Mouse (Mus musculus): ENCODE results near the gene Grik2.

Grik2 gene

DNA sequence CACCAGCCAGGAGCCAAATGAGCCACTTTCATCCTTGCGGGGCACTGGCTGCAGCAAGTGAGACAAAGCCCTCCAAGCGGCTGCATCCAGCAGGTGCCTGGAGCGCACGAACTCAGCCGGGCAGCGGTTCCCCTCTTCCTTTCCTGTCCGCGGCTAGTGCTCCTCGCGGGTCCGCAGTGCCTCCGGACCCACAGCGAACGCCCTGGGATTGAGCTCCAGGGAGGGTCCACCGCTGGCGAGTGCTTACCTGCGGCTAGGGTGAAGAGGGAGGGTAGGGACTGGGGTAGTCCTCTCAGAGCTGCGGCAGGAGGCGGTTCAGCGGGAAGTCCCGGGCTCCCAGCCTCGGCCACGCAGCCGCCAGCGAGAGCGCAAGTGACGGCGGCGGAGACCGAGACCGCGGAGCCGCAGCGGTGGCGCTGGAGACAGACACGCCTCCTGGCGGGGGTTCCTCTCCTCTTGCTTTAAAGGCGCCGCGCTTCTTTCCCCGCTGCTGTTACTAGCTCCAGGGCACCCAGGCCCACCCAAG, at the start of gene Grik2:
TSS of gene Grik2 (minus strand) at position 386 of the 526 bp plus-strand sequence.
- DNase-seq (ENCODE audit: low read depth, low spot score): peak; percentile 64

DNA sequence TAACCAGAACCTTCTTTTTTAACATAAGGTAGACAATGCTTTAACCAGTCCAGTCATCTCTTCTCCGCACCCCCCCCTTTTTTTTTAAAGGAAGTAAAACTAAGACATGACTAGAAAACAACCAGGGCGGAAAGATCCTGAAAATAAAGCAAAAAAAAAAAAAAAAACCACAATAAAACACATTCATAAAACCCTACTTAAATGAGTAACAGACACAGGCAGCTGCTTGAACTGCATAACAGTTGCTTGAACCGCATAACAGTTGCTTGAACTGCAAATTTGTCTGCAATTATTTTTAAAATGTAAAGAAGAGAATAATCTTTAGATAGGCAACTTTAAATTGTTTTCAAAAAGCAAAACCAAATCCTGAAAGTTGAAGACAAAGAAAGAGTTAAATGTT, 45.8 kb upstream of the Grik2 start:
- no peak for DNase-seq (ENCODE audit: low read depth, low spot score)

DNA sequence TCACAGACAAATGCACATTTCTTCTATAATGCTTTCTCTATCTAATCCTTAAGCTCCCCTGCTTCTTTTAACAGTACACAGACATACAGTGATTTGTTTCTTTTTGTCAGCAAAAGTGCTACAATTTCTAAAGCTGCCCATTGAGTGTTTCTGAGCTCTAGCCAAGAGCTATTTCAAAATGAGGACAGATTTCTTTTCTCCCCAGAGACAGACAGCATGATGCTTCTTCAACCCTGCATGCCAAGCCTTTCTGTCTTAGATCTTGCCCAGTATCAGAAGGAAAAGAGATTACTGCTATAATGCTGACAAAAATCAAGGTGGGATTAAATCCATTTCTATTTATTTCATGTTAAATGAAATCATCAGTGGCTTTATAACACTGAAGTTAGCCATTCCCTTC, 18.7 kb upstream of the Grik2 start:
- DNase-seq (ENCODE audit: low read depth, low spot score): no peak

DNA sequence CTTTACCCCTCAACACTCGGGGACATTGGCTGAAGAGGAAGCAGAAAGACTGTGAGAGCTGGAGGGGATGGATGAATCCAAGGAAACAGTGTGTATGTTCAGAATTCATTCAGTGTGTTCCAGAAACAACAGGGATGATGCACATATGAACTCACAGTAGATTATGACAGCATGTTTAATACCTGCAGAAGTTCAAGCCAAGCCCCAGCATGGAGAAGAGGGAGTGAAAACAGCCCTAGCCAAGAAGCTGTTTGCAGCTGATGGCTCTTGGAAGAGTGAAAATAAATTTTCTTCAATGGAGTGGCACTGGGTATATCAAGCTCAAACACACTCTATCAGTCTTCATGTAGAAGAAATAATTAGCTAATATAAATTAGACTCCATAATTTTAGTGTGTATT, 12.4 kb upstream of the Grik2 start:
- DNase-seq (ENCODE audit: low read depth, low spot score): no peak

DNA sequence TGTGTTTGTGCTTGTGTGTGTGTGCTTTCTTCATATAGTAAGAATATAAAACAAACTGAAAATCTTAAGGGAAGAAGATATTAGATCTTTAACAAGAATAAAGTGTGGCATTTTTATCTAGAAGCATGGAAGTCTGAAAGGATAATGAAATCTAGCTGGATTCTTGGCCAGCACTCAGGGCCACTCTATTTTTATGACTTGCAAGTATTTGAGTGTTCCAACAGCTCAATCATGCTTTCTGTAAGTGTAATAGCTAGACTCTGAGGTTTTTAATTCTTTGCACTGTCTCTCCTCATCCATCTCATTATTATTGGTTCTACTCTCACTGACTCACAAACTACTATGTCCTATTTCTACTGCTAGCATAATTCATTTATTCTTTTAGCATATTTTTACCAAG, 5.6 kb upstream of the Grik2 start:
- DNase-seq (ENCODE audit: low read depth, low spot score): no peak

DNA sequence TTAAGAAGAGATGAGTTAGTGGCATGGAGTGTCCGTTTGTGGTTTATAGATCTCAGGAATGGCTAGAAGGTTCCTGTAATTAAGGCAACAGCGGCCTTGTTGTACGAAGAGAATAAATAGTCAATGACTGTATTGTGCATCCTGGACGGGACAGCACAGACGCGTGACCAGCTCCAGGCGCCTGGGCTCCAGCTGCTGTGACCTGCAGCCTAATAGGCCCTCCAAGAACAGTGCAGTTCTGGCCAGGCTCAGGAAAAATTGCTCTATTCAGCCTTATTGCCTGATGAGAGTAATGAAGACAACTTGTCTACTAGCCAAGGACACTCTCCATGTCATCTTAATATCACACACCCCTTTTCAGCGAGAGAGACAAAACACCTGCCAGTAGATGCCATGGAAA, 1.8 kb upstream of the Grik2 start:
- DNase-seq (ENCODE audit: low read depth, low spot score): no peak

DNA sequence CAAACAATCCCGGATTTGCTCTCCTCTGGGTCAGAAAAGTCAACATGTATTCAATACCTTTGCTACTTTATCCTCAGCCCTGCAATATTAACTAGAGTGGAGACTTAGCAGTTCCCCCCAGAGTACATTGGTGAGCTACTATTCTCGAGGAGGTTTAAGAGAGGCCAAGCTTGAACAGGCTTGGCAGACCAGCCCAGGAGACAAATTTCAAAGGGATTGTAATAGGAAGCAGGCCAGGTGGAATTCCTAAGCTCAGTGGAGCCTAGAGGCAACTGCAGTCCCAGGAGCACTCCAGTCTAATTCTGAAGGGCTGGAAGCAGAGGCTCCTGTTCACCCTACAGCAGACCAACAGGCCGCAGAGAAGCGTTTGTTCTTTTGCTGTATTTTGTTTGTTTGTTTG, 1.1 kb upstream of the Grik2 start:
- no peak for DNase-seq (ENCODE audit: low read depth, low spot score)

DNA sequence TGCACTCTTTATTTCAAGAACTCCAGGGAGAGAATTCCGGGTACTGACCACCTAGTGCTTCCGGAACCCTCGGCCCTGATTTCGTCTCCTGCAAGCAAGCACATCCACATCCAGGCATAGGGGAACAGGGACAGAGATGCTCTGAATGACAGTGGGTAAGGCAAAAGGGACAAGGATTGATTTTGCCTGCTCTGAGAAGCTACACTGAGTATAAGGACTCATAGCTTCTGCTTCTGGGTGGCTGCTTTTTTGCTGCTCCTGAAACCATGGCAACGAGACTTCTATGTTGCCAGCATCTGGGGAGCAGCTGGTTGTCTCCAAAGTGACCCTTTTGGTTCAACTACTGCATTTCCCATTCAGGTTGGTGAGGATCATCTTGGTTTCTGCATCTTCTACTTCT, 348 bp upstream of the Grik2 start:
- DNase-seq (ENCODE audit: low read depth, low spot score): no peak

DNA sequence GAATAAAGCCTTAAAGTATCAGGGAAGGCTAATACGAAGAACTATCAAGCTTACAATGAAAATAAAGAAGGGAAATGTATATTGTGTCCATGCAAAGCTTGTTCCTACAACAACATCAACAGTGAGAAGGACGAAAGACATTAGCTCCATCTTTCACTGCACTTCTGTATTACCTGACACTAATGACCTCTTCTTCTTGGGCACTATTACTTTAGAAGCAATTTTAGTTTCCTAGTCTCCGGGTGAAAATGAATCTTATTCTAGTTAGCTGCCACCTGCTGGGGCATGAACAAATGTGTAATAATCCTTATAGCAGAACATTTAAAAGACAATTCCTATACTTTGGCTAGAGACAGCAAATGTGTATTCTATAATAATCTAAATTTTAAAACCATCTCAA, 1.9 kb downstream of the Grik2 start:
- DNase-seq (ENCODE audit: low read depth, low spot score): no peak

DNA sequence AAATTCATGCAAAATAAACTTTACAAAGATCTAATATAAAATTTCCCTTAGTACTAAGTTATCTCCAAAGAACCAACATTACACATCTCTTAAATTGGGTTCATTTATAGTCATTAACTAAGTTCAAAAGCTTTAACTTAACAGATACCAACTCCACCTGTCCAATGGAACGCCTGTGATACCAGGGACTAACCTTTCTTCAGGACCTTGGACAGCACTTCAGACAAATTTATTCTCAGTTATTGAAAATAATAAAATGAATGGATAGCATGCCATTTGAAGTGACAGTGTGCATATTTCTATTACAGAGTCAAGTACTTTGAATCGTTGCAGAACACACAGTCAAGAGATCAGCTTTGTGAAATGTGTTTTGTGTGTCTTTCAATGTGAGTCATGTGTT, 3.1 kb downstream of the Grik2 start:
- no peak for DNase-seq (ENCODE audit: low read depth, low spot score)

DNA sequence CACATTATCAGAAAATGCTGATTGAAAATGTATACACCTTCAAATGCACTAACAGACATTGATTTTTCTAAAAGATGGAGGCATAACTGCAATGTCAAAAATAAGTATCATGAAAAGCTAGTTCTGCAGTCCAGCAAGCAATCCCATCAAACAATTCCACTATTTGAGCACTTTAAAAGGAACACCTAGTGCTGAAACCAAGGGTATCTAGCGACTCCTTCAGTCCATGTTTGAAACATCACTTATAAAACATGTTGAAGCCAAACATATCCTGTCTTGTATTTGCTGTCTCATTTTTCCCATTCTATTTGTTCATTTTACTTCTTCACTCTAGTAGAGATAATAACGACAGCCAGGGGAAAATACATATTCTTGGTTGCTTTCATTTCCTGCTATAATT, 3.7 kb downstream of the Grik2 start:
- peak; percentile 8 for DNase-seq (ENCODE audit: low read depth, low spot score)

DNA sequence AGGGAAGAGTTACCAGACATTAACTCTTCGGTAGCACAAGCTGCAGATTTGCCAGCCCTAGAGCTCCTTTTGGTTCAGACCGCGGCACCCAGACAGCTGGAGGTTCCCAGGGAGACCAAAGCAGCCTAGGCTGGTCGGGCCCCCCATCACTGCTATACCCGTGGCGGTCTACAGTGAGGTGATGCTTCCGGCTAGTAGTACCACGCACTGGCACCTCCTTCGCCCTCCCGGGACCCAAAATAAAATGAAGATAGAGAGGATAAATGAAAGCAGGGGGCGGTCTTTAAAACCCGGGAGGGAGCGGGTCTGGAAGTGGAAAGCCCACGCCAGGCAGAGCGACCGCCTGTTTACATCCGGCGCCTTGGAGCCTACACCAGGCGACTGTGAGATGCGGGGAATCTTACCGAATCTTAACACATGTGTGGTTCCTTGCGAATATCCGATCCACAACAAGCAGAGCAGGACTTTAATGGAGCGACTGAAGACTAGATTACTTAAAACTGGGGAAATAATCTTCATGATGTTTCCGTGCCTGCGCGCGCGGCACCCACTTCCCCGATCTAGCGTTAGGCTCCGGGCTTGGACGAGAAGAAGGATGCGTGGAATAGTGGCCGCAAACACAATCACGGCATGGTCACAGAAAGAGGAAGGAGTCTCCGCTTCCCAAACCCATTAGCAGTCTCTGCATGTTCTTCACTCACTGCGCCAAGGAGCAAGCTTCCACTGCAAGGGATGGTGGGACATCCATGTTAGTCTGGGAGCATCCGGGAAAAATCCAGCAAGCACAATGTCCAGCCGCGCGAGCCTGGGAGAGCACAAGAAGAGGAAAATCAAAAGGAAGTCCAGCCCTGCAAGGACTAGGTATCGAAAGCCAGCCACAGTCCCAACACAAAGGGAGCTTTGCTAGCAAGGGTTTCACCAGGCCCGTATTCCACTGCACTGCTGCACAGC, 5.5 kb downstream of the Grik2 start:
- peak; percentile 19 for DNase-seq (ENCODE audit: low read depth, low spot score)

DNA sequence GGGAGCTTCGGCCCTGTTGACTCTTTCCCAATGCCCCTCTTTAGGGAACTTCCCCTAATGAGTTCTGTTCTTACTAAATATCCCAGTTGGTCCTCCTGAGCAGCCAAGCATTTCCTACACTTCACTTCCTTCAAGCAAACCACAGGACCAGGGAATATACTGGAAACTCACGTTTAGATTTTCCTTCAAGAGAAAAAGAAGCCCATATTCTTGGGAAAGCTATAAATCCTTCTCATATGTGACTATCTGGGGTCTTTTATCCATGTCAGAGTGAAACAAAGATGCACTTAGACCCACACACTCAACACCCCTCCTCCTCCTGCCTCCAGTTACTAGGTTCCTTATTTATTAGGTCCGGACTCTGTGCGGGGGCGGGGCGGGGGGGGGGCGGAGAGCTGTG, 6.5 kb downstream of the Grik2 start:
- DNase-seq (ENCODE audit: low read depth, low spot score): no peak

DNA sequence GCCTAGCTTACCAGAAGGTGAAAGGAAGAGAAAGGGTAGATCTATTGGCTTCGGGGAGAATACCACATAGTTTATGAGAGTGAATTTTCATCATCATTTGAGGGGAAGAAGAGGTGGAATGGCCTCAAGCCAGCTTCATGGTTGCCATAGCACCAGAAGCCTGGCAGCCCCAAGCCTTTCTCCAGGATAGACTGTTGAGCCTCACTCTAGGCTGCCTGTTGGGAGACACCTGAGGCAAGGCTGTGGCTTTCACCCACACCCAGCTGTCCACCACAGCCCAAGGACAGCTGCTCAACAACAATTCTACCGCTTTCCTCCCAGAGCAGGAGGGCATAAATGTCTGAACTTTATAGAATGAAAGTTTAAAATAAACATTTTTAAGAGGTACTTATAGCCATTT, 8.1 kb downstream of the Grik2 start:
- DNase-seq (ENCODE audit: low read depth, low spot score): no peak

DNA sequence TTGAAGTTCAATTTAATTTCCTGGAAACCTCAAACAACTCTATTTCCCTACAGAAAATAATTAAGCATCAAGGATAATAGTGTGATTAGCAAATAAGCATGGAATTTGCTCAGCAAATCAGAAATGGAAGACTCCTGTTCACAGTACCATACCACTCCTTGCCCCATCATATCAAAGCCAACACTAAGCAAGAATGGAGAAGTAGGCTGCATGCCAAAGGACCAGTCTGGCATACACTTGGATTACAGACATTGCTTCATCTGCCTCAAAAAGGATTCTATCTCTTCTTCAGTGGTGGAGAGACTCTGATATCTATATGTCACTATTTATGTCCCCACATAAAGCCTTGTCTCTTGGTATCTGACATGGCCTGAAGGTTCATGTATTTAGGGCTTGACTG, 19.7 kb downstream of the Grik2 start:
- DNase-seq (ENCODE audit: low read depth, low spot score): no peak

DNA sequence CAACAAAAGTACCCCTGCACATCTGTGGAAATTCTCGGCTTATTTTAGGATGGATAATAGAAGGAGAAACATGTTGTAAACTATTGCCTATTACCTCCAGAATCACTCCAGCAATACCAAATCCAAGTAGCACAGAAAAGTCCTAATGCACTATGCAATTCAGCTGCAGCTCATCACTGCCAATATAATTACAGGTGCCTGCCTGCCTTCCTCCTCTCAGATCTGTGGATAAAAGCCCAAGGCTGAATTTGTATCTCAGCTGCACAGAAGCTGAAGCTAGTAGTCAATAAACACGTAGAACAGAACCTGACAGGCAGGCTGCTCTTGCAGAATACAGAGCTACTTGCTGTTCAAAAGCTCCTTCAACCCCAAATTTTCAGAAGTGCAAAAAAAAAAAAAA, 21.0 kb downstream of the Grik2 start:
- DNase-seq (ENCODE audit: low read depth, low spot score): no peak

DNA sequence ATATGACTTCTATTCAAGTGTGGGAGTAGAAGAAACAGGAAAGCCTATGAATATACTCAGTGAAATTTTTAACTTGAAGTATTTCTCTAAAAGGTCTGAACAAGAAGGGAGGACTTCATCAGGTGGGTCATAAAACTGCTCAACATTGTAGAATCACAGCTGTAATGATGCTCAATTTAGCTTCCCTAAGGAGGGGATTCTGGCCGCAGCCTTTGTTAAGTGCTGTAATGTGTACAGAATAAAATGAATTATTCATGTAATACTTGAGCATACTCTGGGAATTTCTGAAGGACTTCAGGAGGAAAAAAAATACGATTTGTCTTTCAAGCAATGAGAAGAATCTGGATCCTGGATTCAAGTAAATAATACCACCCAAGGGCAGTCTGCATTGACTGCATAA, 26.0 kb downstream of the Grik2 start:
- DNase-seq (ENCODE audit: low read depth, low spot score): no peak

DNA sequence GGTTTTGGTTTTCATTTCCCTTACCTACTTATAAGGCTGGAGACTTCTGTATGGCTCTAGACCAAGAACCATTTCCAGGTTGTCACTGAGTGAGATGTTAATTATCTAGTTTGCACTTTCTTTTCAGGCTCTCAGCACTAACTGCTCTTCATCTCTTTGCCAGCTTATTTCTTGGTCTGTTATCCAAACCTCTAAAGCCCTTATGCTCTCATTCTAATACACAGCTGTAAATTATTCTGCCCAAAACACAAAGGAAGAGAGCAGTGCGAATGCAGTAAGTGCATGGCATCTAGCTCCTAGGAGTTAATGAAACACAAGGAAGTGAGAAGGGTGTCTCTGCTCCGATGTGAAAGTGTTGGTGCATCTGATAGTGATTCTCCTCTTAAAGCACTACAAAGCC, 36.8 kb downstream of the Grik2 start:
- no peak for DNase-seq (ENCODE audit: low read depth, low spot score)

DNA sequence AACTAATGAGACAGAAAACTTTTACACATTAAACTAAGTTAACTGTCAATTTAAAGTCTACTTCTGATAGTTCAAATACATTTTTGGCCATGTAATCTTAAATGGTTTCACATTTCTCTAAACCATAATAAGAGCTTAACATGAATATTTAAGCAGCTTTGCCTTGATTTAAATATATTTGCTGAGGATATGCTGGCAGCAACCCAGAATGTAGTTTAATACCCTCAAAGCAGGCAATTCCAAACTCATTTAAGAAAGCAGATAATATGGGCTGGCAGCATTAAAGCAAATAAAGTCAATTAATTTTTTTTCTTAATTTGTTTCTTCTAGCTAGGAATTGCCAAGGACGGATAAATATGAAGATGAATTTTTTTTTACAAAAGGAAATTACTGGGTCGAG, 56.7 kb downstream of the Grik2 start:
- no peak for DNase-seq (ENCODE audit: low read depth, low spot score)

DNA sequence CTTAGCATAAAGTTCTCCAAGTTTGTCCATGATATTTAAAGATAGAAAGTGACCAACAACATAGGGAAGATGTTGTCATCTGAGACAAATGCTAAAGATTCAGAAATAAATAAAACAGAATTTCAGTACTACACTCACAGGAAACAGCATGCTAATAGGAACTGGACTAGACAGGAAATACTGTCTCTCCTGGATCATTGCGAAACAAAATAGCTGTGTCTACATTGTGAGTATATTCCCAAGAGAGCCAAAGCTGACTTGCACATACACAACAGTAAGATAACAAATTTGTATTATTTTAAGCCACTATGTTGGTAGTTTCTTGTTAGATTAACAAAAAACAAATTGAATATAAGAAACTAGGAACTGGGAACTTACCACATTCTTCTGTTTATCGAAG, 64.9 kb downstream of the Grik2 start:
- no peak for DNase-seq (ENCODE audit: low read depth, low spot score)

DNA sequence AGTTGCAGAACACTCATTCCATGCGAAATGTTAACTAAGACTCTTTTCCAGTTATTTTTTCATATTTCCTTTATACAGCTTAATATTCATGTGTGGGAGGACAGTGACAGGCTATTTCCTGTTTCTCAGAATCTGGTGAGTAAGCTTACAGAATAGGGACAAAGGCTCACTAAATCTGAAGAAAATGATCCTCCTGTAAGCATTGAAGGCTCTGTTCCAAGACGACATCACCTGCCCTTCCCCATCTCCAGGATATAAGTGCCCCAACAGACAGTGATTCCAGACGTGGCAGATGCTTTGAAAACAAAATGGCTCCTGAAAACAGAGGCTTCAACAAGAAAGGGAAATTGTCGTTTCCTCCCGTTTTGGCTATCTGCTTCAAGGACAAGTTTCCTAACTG, 71.7 kb downstream of the Grik2 start:
- no peak for DNase-seq (ENCODE audit: low read depth, low spot score)

DNA sequence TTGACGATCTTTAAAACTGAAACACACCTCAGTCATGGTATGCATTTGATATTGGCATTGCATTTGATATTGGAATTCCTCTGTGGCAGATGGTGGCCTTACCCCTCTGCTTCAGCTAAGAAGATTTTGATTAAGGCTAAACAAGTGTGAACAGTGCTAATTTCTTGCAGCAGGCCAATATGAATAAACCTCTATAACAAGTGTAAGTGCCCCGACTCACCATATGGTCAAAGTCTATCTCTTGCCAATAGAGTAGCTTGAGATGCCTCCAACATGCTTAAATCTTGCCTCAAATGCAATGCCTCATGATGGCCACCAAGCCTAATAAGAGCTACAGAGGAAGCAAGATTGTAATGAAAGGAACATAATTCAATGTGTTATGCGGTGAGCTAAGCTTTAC, 78.8 kb downstream of the Grik2 start:
- no peak for DNase-seq (ENCODE audit: low read depth, low spot score)

DNA sequence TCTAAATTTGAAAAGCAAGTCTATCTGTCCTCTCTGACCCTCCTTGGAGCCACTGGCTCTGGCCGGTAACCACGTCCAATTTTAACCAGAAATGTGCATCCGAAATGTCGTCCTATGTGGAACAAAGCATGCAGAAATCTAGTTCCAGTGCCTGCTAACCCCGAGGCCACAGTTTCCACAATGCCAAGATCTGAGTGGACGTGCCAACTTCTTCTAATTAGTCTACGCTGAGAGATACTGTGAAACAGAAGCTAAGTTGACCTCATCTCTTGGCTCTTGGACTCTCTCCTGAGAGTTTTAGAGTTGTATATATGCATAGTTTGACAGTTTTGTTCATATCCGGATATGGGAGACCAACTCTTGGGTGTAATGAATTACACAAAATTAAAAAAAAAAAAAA, 84.1 kb downstream of the Grik2 start:
- no peak for DNase-seq (ENCODE audit: low read depth, low spot score)

DNA sequence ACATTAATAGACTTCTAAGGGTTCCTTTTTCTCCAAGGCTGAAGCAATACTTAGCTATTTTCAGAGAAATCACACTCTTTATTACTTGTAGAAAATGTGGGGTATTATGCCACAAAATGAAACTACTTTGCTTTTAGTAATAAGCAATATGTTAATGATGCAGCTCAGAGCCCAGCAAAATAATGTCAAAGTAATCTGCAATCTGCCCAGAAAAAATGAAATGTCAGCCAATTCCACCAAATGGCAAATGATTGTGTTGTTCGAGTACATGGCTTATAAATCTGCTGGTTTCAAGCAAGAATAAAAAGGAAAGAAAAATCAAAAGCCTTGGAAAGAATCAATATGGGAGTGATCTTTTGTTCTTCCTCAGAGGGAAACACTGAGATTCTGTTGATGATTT, 136.2 kb downstream of the Grik2 start:
- no peak for DNase-seq (ENCODE audit: low read depth, low spot score)

Data from ES-CJ7 (cell line).